Mouse (Mus musculus) urinary bladder, adult 2 months (tissue): ENCODE results near the gene Lmntd1. TPM values are rescaled to one million over a fixed set of nuclear protein-coding genes. Genes with fewer than 3 reads are reported as not detected.

Experiments
- DNase-seq: peaks from one replicate; pipeline ENCODE4 v3.0.0; 2022; ENCODE audit warnings: low spot score
- polyA plus RNA-seq: library from polyadenylated mRNA; depleted of rRNA; stranded (reverse); fragments of >200 nt; gene quantifications from 2 replicates; pipeline ENCODE4 v1.2.3, GENCODE M21; 2012

The Lmntd1 gene
- polyA plus RNA-seq, 1 experiment: 0.11 TPM

DNA sequence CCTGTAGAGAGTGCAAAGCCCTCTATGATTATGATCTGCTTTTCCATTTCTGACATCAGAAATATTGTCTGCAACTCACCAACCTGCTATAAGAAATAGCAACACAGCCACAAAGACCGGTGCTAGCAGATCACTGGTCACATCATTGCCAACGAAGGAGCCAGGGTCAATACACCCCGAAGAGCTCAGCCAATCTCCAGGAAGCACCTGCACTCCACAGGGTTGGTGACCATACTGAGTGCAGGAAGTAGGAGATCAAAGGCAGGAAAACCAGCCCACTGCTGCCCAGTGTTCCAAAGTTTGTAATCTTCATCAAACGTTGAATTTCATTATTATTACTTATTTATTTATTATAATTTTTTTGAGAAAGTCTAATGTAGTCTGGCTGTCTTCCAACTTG lies 9.5 kb downstream of the Lmntd1 start:
- DNase-seq: no peak

DNA sequence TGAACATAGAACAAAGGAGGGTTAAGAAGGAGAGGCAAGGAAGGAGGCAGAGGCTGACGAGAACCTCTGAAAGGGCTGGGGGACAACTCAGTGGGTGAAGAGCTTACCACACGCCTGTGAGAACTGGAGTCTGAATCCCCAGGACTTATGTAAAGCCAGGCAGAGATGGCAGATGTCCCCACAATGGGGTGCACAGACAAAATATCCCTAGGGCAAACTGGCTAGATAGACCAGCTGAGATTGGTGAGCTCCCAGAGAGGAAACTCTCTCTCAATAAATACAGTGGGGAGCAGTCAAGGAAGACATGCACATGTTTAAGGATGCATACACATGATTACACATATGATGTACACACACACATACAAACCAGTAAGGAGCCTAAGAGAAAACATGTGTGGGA lies 10.0 kb downstream of the Lmntd1 start:
- no peak for DNase-seq

DNA sequence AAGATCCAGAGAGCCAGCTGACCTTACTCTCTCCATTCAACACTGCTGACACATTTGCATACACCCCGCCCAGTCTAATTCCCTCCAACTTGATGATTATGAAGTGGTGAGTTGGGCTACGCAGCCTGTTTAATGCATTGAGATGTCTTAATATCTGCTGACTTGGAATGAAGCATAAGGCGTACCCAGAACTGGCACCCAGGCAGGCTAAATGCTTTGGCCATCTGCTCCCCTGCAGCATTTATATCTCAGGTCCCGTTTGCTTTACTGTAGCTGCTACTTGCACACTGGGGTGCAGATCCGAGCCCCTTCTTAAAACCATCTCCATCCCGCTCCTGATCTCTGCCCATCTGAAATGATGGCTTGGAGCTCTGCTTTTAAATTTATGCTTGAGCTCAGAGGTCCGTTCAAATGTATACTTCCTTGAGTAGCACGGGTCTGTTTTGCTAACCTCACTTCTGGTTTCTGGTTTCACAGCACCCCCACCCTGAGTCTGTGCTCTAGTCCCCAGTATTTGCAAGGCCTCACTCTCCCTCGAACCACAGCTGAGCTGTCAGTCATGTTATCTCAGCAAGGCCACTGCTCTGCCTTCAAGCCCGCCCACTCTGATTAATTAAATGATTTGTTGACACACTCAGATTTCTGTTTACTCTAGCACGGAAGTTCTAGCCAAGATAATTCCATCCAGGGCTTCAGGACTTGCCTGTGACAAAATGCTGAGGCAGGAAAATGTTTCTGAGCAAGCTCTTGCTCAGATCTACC lies 15.1 kb downstream of the Lmntd1 start:
- DNase-seq: no peak

DNA sequence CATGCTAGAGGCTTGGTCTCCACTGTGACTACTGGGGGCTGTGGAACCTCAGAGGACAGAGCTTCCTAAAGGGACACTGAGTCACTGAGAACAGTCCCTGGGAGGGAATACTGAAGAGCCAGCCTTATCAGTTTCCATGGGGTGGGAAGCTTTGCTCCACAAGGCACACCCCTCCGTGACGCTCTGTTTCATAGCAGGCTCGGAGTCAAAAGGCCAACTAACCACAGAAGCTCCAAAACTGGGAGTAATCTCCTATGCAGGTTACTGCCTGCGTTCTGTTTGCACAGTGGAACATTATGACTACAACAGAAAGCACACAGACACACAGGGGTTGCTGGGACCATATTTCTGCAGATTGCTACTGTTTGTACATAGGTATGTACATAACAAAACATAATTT lies 18.2 kb downstream of the Lmntd1 start:
- DNase-seq: no peak

DNA sequence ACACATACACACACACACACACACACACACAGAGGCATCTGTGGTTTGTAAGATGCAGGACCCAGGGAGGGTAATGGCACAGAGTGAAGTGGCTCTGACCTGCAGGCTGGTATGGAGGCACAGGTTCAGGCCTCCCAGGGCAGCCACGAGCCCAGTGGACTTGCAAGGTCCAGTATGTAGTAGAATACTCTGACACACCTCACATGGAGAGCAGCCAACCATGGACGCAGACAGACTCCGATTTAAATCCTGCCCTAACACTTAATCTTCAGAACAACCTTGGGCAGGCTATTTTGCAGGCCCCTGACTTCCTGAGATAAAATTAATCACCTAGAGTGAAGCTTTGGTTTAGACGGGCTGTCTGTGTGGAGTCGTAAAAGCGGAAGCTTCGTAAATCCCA lies 20.1 kb downstream of the Lmntd1 start:
- DNase-seq: no peak

DNA sequence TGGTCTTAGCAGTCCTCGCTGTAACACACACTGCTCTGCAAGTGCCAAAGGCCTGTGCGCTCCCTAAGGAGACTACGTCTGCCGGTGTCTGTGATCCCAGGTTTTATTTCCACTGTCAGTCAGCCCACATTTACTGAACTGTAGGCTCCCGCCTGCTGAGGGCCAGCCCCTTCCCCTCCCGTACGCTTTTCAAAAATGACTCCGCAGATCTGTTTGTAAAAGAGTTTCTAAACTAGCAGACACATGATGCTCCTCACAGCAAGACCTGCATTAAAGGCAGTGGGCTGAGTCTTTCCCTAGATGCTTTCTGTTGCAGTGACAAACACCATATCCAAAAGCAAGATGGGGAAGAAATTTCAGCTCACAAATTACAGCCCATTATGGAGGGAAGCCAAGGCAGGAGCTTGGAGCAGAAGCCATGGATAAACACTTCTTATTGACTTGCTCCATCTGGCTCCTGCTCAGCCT lies 21.6 kb downstream of the Lmntd1 start:
- no peak for DNase-seq

DNA sequence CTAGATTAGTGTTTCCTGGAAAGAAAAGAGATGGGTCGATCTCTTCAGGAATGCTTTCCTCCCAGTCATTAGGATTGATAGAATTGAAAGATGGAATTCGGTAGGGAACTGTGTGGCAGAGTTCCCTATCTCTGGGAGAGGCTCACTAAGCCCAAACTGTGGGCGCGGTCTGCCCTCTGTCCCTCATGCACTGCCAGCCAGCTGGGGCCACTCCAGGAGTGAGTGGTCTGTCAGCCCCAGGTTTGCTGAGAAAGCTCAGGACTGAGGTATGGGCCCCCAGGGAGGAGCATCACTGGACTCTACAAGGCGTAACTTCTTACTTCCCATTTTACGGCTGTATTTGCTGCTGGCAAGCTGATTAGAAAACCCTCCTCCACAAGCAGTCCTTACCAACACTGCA lies 22.1 kb downstream of the Lmntd1 start:
- DNase-seq: no peak

DNA sequence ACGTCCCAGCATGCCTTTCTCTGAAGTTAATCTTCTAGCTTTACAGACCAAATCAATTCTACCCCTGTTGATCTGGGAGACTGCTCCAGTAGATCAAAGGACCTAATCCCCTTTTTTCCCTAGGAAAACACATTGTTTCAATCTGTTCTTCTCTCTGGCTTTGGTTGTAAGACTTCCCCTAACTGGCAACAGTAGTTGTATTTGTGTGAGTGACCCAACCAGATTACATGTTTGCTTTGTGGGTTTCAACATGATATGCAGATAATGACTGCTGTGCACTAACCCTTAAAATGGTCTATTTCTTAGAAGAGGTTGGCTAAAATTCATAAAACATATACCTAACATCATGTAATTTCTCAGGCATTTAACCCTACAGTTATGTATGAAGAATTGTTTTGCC lies 22.5 kb downstream of the Lmntd1 start:
- DNase-seq: no peak

DNA sequence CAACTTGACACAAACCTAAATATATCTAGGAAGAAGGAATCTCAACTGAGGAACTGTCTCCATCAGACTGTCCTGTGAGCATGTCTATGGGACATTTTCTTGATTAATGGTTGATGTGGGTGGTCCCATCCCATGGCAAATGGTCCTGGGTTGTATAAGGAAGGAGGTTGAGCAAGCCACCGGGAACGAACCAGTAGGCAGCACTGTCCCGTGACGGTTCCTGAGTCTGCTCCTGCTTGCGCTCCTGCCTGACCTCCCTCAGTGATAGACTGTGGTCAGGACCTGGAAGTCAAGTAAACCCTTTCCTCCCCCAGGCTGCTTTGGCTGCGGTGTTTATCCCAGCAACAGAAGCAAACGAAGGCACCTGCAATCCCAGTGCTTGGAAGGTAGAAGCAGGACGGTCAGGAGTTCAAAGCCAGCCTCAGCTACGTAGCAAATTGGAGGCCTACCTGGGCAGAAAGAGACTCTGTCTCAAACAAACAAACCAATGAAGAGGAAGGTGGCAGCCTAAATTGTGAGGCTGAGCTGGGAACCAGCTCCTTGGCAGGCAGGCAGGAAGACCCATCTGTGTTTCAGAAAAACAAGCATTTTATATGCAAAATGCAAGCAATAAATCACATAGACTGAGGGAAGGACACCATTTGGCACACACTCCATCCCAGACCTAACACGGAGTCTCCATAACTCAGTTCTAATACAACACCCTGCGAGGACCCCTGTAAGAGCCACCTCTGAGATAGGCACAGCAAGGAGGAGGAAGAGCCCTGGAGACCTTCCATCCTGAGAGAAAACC lies 23.4 kb downstream of the Lmntd1 start:
- no peak for DNase-seq

DNA sequence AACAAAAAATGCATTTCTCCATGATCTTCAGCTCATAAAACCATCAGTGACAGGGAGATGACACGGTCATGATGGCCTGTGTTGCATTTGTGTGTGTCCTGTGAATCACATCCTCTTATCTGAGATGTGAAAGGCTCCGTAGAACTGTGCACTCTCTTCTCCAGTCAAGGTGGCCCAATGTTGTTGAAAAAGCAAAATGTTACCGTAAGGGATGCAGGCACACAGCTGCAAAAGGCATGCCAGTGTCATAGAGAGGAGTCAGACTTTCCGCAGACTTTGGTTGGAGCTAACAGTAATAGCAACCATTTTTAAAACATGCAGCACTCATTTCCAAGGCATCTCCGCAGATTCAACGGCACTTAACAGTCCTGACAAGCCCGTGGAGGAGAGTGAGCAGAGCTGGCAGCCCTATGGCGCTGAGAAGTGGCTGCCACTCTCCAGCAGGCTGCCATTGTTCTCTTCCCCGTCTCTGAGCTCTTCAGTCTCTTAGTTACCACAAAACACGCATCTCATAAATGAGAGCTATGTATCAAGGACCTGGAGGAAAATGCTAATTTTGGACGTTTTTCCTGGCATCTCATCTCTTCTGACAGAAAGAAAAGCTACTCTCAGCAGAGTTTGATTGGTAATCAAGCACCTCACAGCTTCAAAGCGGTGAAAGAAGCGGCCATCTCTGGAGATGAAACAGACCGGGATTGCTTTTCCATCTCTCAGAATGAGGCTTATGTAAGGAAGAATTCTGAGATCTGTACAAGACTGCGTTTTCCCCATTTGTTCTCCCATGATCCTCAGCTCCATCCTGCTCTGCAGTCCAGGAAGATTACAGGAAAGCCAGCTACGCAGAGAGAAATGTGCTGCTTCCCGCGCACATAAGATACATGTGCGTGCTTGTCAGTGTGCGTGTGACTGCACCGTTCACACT lies 28.8 kb downstream of the Lmntd1 start:
- DNase-seq: no peak

DNA sequence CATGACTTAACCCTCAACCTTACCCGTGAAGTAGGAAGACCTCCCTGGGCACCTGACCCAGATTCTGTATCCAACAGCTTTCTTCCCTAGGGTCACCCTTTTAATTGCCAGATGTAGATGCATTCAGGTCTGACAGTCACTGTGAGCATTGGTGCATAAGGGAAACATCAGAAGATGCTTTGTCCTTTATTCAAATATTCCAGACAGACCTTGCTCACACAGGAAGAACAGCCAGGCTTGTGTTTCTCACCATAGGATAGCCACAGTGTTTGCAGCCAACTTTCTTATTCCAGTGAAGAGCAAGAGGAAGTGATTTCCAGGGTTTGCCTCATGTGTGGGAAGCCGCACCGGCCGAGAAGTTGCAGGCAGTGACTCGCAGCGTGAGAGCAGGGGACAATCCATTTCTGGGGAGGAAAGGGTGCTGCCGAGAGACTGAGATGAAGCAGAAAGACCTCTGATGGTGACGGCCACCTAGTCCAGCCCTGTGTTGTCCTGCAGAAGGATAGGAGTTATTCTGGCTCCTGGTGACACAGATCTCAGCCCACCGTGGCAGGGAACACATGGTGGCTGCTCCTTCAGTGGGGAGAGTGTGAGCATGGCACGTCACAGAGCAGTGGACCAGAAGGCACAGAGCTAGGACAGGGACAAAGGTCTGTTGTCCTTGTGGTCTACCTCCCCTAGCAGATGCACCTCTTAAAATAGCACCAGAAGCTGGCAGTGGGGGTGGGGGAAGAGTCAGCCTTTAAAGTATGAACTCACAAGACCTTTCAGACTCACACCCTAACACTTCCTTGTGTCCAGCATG lies 32.6 kb downstream of the Lmntd1 start:
- no peak for DNase-seq

DNA sequence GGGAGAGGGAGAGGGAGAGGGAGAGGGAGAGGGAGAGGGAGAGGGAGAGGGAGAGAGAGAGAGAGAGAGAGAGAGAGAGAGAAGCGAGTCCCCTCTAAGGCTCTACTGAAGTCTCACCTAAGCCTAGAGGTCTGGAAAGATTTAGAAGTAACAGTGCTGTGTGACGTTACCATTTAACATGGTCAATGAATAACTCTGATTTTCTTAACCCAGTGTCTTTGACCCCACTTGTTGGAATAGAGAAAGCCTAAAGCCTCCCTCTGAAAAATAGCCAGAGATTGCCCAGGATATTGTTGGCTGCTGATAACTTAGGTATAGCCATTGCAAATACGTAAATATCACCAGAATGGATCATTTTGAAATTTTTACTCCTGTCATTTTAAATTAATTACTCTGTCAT lies 34.4 kb downstream of the Lmntd1 start:
- no peak for DNase-seq

DNA sequence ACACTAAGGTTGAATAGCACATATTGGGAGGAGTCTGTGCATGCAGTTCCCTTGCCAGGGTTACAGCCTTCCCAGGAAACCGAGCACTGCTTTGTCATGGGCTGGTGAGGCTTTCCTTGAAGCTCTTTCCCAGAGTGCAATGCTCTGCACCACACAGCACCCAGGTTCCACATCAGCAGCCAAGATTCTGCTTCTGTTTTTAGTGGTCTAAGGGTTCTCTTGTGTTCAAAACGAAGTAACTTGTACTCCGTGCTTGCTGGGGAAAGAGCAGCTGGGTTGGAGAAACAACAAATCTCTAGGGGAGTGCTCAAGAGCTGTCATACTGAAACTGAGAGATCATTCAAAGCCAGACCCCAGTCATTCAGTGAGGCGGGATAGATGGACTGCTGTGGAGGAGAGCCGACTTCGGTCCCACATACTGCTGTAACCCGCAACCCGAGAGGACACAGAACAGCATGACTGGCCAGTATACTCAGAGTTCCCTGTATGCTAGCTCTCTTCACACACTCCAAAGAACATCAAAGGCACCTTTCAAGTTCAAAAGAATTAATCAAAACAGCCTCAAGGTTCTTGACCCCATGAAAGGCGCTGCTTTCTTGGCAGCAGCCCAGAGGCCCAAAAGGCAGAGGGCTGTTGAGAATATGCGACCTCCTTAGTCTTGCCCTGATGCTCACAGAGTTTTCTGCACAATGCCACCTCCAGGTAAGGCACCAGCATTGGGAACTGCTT lies 35.5 kb downstream of the Lmntd1 start:
- no peak for DNase-seq

DNA sequence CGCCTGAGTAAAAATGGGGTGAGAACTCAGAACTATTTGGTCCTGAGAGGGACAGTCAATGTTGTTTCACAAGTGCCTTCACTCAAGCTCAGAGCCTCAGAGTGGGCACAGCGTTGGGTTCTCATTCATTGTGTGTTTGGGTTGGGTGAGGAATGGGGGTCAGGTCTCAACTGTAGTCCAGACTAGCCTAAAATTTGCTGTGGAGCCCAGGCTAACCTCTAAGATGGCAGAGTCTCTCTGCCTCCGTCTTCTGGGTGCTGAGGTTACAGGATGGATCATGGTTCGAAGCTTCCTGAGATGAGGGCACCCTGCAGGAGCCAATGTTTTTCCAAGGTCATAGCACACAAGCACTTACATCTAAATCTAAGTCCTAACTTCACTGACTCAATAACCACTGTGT lies 37.4 kb downstream of the Lmntd1 start:
- no peak for DNase-seq

DNA sequence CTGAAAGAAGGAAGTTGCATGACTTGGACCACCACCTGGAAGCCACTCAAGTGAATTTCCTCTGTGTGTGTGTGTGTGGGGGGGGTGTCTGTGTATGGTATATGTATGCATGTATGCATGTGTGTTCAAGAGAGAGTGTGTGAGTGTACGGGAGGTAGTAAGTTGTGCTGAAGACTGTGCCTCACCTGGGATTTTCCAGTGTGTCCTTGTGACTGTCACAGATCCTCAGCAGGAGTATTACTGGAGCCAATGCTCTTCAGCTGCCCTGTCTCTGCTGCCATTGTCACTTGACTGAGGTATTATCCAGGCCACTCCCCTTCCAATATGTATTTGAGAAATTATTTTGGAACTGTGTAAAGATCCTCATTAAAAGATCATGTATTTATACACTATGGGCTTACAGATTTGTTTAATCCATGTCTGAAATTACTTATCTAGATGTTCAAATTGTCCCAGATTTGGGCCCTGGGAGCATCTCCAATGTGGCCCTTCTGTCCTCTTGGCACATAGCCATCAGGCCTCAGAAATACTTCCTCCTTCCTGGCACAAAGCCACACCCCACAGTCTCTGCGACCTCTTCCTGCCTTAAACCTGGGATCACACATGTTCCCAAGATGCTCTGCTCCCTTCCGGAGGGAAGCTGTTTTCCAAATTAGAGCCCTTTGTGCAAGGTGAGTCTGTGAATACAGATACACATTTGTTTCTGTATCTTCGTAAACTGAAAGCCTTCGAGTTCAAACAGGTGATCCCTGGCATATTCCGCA lies 40.7 kb downstream of the Lmntd1 start:
- DNase-seq: no peak

DNA sequence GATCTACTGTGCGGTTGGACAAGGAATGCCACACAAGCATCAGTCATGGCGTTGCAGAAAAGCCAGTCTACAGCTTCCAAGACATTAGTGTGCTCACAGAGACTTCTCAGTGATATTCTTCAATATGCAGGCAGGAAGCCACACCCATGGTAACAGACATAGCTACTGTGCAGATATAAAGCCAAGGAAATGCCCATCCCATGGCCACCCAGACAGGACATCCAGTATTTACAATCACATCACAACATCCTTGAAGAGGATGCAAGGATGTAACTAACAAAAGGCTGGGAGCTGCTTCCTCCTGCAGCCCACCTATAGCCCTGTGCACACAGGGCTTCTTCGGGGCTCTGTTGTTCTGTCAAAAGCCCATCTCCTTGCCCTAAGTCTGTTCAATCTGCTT lies 45.4 kb downstream of the Lmntd1 start:
- no peak for DNase-seq

DNA sequence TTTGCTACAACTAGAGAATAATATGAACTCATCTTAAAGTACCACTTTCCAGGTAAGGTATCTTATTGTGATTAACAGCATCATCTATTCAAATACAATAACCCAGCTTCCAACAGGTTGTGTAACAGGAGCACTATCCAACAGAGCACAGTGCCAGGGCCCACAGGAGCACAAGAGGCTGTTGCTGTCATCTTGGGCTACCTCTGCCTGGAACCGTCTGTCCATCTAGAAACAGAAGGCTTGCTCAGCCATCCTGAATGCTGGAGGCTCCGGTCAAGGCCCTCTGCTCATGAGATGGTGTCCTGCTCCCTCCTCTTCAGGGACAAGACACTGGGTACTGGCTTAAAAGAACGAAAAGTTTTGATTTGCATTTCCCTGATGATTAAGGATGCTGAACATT lies 46.3 kb downstream of the Lmntd1 start:
- DNase-seq: no peak

DNA sequence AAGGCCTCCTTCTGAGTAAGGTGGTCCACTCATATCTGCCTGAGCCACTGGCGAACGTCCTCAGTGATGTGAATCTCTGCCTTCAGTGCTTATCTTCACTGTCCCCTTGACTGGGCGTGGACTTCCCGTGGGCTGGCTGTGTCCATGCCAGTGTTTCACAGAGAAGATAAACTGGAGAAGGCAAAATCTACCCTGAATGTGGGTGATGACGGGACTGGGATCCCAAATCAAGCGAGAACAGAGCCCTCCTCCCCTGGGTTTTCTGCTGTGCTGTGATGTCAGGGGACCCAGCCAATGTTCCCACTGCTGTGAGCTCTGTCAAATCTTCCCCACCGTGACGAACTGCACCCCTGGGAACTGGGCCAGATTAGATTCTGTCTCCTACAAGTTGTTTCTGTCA lies 46.8 kb downstream of the Lmntd1 start:
- DNase-seq: no peak

DNA sequence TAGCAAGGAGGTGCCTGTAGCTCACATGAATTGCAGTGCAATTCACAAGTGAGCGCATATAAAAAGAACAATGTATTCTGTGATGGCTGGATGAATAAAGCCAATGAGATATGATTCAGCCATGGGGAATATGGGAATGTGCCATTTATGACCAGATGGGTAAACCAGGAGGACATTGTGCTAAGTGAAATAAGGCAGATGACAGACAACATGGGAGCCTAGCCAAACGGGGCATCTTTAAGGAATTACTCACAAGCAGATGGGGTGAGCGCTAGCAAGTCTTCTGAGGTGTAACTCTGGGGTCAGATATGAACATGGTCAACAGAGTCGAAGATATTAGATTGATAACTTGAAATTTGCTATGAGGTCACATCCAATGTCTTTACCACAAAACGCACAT lies 48.5 kb downstream of the Lmntd1 start:
- DNase-seq: no peak

DNA sequence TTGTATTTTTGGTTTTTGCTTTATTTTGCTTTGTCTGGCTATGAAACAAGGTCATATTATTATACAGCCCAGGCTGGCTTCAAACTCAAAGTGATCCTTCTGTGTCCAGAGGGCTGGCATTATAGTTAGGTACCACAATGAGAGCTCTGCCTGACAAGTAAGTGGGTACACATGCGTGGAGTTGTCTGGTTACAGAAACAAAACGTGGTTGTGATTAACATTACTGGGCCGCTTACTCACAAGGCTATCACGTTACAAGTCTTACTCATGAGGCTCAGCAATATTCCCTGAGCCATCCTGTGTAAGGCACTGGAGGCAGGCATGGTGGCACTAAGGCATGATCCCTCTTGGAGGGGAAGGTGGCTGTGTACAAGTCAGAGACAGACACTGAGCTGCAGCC lies 49.4 kb downstream of the Lmntd1 start:
- DNase-seq: no peak
